Mouse (Mus musculus): ENCODE results near the gene Smarca2. TPM values are rescaled to one million over a fixed set of nuclear protein-coding genes. Genes with fewer than 3 reads are reported as not detected.

Smarca2 gene
- polyA plus RNA-seq, 1 experiment = 209 TPM

GRCm38 (mm10) chr19:26746290-26746689 lies 141.4 kb downstream of the Smarca2 start:
- TF ChIP-seq CTCF (IDR thresholded peaks at IDR 0.05; ENCODE audit: control insufficient read depth, insufficient read depth, insufficient replicate concordance, low read depth, low read length) (no peak), POLR2A (IDR thresholded peaks at IDR 0.05; ENCODE audit: control insufficient read depth, low read depth, low read length) (no peak)
- H3K27ac ChIP-seq (ENCODE audit: control insufficient read depth, insufficient read depth, low read depth, low read length) = no peak overlapping the region
- no peaks in the 10 kb centered on the region for H3K36me3 ChIP-seq (ENCODE audit: control insufficient read depth, insufficient read depth, low read length)
- no peaks in the 10 kb centered on the region for H3K27me3 ChIP-seq (ENCODE audit: control insufficient read depth, insufficient read depth, low read length)
- H3K4me1 ChIP-seq (ENCODE audit: control insufficient read depth, insufficient read depth, low read length) = no peaks in the 10 kb centered on the region
- H3K4me3 ChIP-seq (ENCODE audit: control insufficient read depth, low read depth, low read length) = no peak overlapping the region

- H3K27me3 ChIP-seq (ENCODE audit: control insufficient read depth, insufficient read depth, low read length) = no peaks in the 10 kb centered on the region
- no peaks in the 10 kb centered on the region for H3K36me3 ChIP-seq (ENCODE audit: control insufficient read depth, insufficient read depth, low read length)
- no peak overlapping the region for H3K27ac ChIP-seq (ENCODE audit: control insufficient read depth, insufficient read depth, low read depth, low read length)
- H3K4me3 ChIP-seq (ENCODE audit: control insufficient read depth, low read depth, low read length) = no peak overlapping the region
- H3K4me1 ChIP-seq (ENCODE audit: control insufficient read depth, insufficient read depth, low read length) = no peaks in the 10 kb centered on the region
- no peak for TF ChIP-seq CTCF (IDR thresholded peaks at IDR 0.05; ENCODE audit: control insufficient read depth, insufficient read depth, insufficient replicate concordance, low read depth, low read length)
- TF ChIP-seq POLR2A (IDR thresholded peaks at IDR 0.05; ENCODE audit: control insufficient read depth, low read depth, low read length) = no peak
These were observed 142.0 kb downstream of the Smarca2 start for GRCm38 (mm10) chr19:26746709-26747467.

- no peaks in the 10 kb centered on the region for H3K36me3 ChIP-seq (ENCODE audit: control insufficient read depth, insufficient read depth, low read length)
- H3K4me1 ChIP-seq (ENCODE audit: control insufficient read depth, insufficient read depth, low read length) = no peaks in the 10 kb centered on the region
- peak overlapping the region; percentile 16; the same call in 1 of the 2 replicates for H3K27ac ChIP-seq (ENCODE audit: control insufficient read depth, insufficient read depth, low read depth, low read length)
- H3K4me3 ChIP-seq (ENCODE audit: control insufficient read depth, low read depth, low read length) = peak overlapping the region; percentile 75
- no peak for TF ChIP-seq POLR2A (IDR thresholded peaks at IDR 0.05; ENCODE audit: control insufficient read depth, low read depth, low read length)
- no peak for TF ChIP-seq CTCF (IDR thresholded peaks at IDR 0.05; ENCODE audit: control insufficient read depth, insufficient read depth, insufficient replicate concordance, low read depth, low read length)
- H3K27me3 ChIP-seq (ENCODE audit: control insufficient read depth, insufficient read depth, low read length) = no peaks in the 10 kb centered on the region
These were observed 143.0 kb downstream of the Smarca2 start for GRCm38 (mm10) chr19:26747571-26748539.

DNA sequence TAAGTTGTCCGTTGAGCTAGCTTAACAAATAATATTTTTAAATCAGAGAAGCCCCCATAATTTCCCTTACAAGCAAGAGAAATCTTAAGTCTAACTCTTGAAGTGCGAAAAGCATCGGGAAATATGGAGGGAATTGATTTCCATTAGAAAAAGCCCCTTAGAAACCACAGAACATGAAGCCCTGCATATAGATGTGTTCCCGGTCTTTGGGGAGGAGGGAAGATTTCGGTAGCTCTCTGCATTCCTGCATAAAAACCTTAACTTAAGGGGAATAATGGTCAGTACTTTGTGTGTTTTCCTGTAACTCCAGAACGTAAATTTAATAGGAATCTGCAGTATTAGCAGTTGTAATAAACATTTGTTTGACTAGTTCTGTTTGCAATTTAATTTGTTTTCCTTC lies 143.8 kb downstream of the Smarca2 start:
- H3K4me1 ChIP-seq (ENCODE audit: control insufficient read depth, insufficient read depth, low read length) = no peaks in the 10 kb centered on the region
- H3K27ac ChIP-seq (ENCODE audit: control insufficient read depth, insufficient read depth, low read depth, low read length) = no peak overlapping the region
- no peak overlapping the region for H3K4me3 ChIP-seq (ENCODE audit: control insufficient read depth, low read depth, low read length)
- TF ChIP-seq CTCF (IDR thresholded peaks at IDR 0.05; ENCODE audit: control insufficient read depth, insufficient read depth, insufficient replicate concordance, low read depth, low read length) = no peak
- no peak for TF ChIP-seq POLR2A (IDR thresholded peaks at IDR 0.05; ENCODE audit: control insufficient read depth, low read depth, low read length)
- H3K36me3 ChIP-seq (ENCODE audit: control insufficient read depth, insufficient read depth, low read length) = no peaks in the 10 kb centered on the region
- H3K27me3 ChIP-seq (ENCODE audit: control insufficient read depth, insufficient read depth, low read length) = no peaks in the 10 kb centered on the region

DNA sequence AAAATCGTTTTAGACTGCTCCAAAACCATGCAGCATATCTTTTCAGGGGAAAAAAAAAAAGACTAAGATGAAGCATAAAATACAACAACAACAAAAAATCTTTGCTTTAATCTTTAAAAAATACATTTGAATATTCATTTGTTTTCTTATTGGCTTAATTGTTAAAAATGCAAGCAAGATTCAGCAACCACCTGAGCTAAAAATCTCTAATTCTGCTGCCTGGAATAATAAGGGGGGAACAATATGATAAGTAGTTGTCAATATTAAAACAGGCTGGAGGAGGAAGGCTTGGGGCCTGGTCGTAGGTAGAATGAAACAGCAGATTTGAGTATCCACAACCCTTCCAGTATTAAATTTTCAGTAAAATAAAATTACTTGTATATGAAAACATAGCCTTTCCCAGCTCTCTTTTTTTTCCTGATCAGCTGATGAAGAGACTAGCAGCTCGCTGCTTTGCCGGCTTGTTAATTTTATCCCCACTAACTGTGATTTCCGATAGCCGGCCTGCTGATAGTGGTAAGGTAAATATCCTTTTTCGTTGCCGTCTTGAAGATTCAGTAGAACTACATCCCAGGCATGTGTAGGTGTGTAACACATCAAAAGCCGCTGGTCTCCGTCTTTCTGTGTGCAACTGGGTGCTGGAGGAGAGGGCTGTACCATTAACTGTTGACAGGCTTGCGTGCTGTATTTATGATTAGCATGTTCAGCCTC lies 144.7 kb downstream of the Smarca2 start:
- no peaks in the 10 kb centered on the region for H3K36me3 ChIP-seq (ENCODE audit: control insufficient read depth, insufficient read depth, low read length)
- no peaks in the 10 kb centered on the region for H3K4me1 ChIP-seq (ENCODE audit: control insufficient read depth, insufficient read depth, low read length)
- H3K4me3 ChIP-seq (ENCODE audit: control insufficient read depth, low read depth, low read length) = no peak overlapping the region
- no peaks in the 10 kb centered on the region for H3K27me3 ChIP-seq (ENCODE audit: control insufficient read depth, insufficient read depth, low read length)
- TF ChIP-seq CTCF (IDR thresholded peaks at IDR 0.05; ENCODE audit: control insufficient read depth, insufficient read depth, insufficient replicate concordance, low read depth, low read length) = no peak
- no peak for TF ChIP-seq POLR2A (IDR thresholded peaks at IDR 0.05; ENCODE audit: control insufficient read depth, low read depth, low read length)
- no peak overlapping the region for H3K27ac ChIP-seq (ENCODE audit: control insufficient read depth, insufficient read depth, low read depth, low read length)

DNA sequence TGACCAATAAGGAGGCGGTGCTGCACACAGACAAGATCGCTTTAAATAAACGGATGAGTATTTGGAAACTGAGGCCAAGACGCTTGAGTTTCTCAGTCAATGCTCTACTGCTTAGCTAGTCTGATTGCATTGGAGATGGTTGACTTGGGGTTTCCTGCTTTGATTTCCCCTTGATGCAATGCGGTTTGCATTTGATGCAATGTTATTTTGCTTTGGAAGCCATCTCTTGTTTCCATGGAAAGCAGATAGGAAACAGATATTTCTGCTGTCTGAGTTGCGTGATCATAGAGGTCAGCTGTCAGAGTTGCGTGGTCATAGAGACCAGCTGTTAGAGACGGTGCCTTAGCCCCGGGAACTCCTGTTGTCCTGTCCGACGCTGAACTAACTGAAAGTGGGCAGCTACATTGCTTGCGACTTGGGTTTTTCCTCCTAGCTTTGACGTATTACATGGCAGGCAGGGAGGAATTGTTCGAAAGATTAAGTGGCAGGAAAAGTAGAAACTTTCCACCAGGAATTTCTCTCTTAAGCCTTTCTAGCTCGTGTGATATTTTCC lies 147.8 kb downstream of the Smarca2 start:
- no peaks in the 10 kb centered on the region for H3K36me3 ChIP-seq (ENCODE audit: control insufficient read depth, insufficient read depth, low read length)
- H3K27ac ChIP-seq (ENCODE audit: control insufficient read depth, insufficient read depth, low read depth, low read length) = no peak overlapping the region
- no peak overlapping the region for H3K4me3 ChIP-seq (ENCODE audit: control insufficient read depth, low read depth, low read length)
- TF ChIP-seq CTCF (IDR thresholded peaks at IDR 0.05; ENCODE audit: control insufficient read depth, insufficient read depth, insufficient replicate concordance, low read depth, low read length) (no peak), POLR2A (IDR thresholded peaks at IDR 0.05; ENCODE audit: control insufficient read depth, low read depth, low read length) (no peak)
- no peaks in the 10 kb centered on the region for H3K27me3 ChIP-seq (ENCODE audit: control insufficient read depth, insufficient read depth, low read length)
- no peaks in the 10 kb centered on the region for H3K4me1 ChIP-seq (ENCODE audit: control insufficient read depth, insufficient read depth, low read length)
